Mouse (Mus musculus) ovary, postnatal 36 days (tissue): Measurements from ENCODE around the gene Ano1.

ENCODE experiments used
- DNase-seq: peaks from one replicate; pipeline ENCODE4 v3.0.0; 2022; ENCODE audit warnings: low spot score, mixed read lengths

The Ano1 gene

GRCm38 (mm10) chr7:144582284-144582980 lies 169.3 kb downstream of the Ano1 start, which contains the start of gene Fadd:
Gene Fadd (minus strand): TSS chr7:144582463.
- DNase-seq: peak; percentile 94

GRCm38 (mm10) chr7:144581559-144582283 lies 170.1 kb downstream of the Ano1 start:
- DNase-seq: peak; percentile 82

GRCm38 (mm10) chr7:144577876-144578275 lies 173.9 kb downstream of the Ano1 start:
- DNase-seq: no peak

GRCm38 (mm10) chr7:144572234-144572633 lies 179.5 kb downstream of the Ano1 start:
- DNase-seq: no peak

GRCm38 (mm10) chr7:144571598-144571997 lies 180.2 kb downstream of the Ano1 start:
- no peak for DNase-seq

DNA sequence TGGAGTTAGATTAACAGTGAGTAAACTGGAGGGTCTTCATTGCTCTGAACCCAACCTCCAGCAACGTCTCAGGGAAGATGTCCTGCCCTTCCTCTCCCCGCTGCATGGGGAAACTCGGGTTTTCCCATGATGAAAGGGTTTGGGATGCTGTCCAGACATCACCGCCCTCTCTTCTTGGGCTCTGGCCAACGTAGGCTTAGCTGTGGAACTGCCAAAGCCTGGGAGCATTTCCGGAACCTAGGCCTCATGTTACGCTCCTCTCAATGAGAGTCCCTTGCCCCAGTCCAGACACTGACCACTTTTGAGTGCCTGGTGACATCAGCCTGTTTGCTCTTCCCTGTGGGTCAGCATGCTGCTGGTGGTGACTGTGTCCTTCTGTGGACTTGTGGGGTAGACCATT lies 182.3 kb downstream of the Ano1 start:
- peak; percentile 23 for DNase-seq

DNA sequence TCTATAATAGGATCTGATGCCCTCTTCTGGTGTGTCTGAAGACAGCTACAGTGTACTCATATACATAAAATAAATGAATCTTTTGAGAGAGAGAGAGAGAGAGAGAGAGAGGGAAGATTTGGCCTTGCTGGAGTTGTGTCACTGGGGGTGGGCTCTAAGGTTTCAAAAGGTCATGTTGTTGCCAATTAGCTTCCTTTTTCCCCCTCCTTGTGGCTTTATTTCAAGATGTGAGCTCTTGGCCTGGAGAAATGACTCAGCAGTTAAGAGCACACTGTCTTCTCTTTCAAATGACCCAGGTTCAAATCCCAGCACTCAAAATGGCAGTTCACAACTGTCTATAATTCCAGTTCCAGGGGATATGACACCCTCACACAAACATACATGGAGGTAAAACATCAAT lies 183.7 kb downstream of the Ano1 start:
- no peak for DNase-seq

DNA sequence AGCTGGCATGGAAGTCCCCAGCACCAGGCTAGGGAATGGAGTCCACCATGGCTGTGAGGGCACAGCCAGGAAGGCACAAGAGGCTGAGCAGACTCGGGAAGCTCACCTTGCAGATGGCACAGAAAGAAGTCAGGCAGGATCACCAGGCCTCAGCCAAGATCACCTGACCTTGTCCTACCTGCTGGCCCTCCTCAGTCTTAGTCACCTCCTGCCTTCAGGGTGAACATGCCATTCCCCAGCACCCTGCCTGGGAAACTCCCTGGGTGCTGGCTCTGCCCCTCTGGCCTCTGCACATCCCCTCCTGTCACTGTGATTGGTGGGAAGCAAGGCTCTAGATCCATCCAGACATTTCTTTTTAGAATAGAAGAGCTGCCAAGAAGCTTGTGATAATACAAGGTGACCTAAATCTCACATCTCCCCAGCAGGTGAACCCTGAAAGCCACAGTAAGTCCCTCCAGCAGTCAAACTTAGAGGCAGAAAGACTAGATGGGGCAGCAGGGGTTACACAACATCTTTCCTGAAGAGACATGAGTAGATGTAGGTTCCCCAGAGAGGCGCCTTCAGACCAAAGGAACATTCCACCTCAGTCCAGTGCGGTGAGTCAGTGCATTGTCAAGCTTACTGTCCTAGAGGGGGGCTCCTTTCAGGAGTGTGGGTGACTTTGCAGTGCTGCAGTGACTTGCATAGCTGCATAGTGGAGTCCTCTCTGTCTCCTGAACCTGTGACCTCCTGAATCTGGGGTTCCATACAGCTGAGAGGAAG lies 184.7 kb downstream of the Ano1 start:
- no peak for DNase-seq

DNA sequence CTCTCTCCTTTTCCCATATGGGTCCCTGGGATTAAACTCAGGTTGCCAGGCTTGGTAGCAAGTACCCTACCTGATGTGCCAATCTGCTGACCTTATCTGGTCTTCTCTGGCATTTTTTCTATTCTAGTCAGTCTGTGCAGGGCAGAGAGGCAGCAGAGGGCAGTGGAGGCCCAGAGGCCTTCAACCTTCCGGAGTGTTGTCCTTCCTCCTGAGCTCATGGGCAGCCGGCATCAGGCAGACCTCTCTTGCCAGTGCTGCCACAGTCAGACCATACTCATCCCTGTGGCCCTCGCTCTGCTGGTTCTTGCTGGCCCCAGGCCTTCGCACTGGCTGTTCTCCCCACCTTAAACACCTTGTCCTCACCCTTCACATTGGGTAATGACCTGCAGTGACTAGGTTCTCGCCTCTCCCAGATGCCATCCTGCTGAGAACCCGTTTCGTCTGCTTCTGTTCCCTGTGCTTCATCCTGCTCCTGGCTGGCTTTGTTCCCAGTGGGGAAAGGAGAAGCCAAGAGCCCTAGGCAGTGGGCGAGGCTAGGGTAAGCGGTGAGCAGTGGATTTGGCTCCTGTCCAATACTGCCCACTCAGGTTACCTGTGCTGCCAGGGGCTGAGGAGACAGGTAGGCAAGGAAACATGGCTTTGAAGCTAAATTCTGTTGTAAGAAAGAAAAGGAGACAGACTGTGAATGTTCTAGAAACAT lies 188.2 kb downstream of the Ano1 start:
- DNase-seq: no peak

- DNase-seq: no peak
Measured at GRCm38 (mm10) chr7:144562016-144562415, 189.8 kb downstream of the Ano1 start.

DNA sequence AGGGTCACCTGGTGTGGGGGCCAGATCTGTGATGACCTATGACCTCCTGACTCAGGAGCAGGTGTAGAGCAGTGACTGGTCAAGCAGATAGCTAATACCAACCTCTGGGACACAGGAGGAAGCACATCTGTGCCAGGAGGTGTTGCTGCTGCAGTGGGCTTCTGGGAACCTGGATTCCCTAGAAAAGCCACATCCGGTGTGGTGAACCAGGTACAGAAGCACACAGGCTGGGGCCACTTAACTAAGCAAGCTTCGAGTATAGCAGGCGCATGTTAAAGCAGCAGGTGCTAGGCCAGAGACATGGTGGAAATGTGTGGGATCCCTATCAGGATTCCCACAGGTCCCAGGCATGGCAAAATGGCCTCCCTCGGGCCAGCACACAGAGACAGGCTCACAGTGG lies 191.2 kb downstream of the Ano1 start:
- DNase-seq: no peak

GRCm38 (mm10) chr7:144558552-144558951 lies 193.2 kb downstream of the Ano1 start:
- no peak for DNase-seq

DNA sequence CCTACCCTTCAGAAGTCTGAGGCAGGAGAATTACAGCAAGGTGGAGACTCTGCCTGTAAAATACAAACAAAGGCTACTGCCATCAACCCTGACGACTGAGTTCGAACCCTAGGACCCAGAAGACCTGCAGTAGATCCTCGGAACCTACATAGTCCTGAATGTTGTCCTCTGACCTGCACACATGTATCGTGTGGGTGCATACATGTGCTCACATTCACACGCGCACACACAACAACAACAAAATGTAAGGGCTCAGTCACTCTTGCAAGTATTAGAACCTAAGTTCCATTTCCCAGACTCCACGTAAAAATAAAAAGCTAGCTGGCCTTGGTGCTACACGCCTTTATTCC lies 197.7 kb downstream of the Ano1 start:
- no peak for DNase-seq

GRCm38 (mm10) chr7:144553237-144554122 lies 198.3 kb downstream of the Ano1 start, which contains the start of gene Ppfia1:
Gene Ppfia1 (minus strand): TSS chr7:144553729.
- peak; percentile 98 for DNase-seq

DNA sequence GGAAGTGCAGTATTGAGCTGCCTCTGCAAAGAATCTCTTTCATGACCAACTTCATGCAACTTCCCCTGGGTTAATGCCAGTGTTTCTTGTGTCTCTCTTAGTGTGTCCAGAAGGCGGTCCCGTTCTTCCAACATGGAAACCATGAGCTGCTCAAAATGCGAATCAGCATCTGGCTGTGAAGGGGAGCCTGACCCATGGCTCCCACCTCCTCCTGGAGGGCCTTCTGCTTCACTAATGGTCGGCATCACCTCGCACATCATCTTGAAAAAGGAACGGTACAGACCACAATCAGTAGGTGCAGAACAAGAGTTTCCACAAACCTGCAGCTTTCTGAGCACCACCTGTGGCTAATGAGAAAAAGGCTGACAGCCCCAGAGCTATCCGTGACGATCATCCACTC lies 199.5 kb downstream of the Ano1 start:
- no peak for DNase-seq

DNA sequence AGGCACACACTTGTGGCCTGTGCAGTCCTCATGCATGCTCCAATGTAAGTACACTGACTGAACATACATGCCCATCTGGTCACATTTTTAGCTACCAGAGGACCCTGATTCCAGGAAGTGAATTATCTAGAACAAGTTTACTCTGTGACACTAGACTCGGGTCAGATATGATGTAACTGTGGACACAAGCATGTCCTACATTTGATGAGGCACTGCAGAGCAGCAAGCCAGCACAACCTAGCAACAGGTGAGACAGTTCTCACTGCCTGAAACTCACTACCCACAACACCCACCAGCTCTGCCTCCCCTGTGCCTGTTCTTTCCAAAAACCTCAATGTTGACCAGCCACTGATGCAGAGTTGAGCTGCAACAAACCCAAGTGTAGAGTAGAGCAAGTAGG lies 201.0 kb downstream of the Ano1 start:
- DNase-seq: no peak

- no peak for DNase-seq
Measured at GRCm38 (mm10) chr7:144549904-144550566, 201.7 kb downstream of the Ano1 start.

DNA sequence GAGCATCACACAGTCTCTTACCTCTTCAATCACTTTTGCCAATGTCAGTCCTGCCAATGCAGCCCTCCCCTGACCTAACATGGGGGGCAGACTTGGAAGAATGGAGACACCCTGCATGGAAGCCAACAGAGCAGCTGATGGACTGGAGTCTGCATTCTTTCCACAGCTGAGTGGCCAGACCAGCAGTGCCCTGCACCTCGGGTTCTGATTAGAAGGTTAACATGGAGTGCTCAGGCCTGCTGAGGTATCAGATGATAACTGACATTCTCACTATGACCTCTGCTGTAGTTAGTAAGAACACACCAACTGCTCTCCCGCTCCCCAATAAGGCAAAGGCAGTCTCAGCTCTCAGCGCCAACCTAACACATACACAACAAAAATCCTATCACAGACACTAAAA lies 206.5 kb downstream of the Ano1 start:
- no peak for DNase-seq

GRCm38 (mm10) chr7:144541351-144541750 lies 210.4 kb downstream of the Ano1 start:
- no peak for DNase-seq

- no peak for DNase-seq
Measured at GRCm38 (mm10) chr7:144539146-144539545, 212.6 kb downstream of the Ano1 start.
